Comparison of ENCODE assay signal across 26 mouse cellular contexts in the genomic region with DNA sequence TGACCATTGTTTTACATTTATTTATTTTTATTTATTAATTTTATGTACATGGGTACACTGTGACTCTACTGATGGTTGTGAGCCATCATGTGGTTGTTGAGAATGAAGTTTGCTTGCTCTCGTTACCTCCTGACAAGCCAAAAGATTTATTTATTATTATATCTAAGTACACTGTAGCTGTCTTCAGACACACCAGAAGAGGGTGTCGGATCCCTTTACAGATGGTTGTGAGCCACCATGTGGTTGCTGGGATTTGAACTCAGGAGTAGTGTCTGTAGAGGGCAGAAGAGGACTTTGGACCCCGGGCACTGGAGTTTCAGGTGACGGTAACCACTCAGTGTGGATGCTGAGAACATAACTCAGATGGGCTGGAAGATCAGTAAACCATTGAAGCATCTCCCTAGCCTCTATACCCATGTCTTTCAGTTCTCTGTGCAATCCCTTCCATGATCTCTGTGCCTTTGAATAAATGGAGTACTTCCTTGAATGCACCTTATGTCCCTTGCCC.
"Had no signal": no experiment of that assay in that cellular context is flagged by ENCODE, and none has a peak within 500 bp of the region (broad histone marks: within the 10 kb centered on the region; RNA-seq: fewer than 3 reads in every experiment).

No protein-coding gene starts in this region.

- H3K9ac ChIP-seq: hindbrain, embryonic 12.5 days; hindbrain, embryonic 14.5 days; intestine, embryonic 15.5 days; limb, embryonic 12.5 days; liver, embryonic 13.5 days; liver, embryonic 15.5 days had no signal

- ATAC-seq: hindbrain, embryonic 16.5 days; inflammation-experienced regulatory T-cells, adult 6 months; intestine, embryonic 15.5 days; intestine, postnatal 0 days had no signal

- H3K4me3 ChIP-seq: gastrocnemius, adult 2 months; hindbrain, embryonic 10.5 days; hindbrain, embryonic 12.5 days; intestine, embryonic 15.5 days; left cerebral cortex, adult 2 months; limb, embryonic 10.5 days; limb, embryonic 12.5 days; liver, embryonic 13.5 days; liver, embryonic 15.5 days had no signal

- H3K4me2 ChIP-seq: heart, embryonic 11.5 days; hindbrain, embryonic 12.5 days; hindbrain, embryonic 14.5 days; intestine, embryonic 15.5 days; limb, embryonic 12.5 days; liver, embryonic 11.5 days; liver, embryonic 13.5 days; liver, embryonic 15.5 days had no signal

- H3K4me1 ChIP-seq: hindbrain, embryonic 10.5 days; hindbrain, embryonic 12.5 days; intestine, embryonic 15.5 days; limb, embryonic 10.5 days; limb, embryonic 12.5 days; liver, embryonic 13.5 days; liver, embryonic 15.5 days had no signal

- H3K36me3 ChIP-seq: hindbrain, embryonic 10.5 days; hindbrain, embryonic 12.5 days; intestine, embryonic 15.5 days; limb, embryonic 10.5 days; limb, embryonic 12.5 days; liver, embryonic 13.5 days; liver, embryonic 15.5 days had no signal

- DNase-seq: gastrocnemius, adult 2 months; gastrocnemius, postnatal 10 days; gastrocnemius, postnatal 25 days; heart, postnatal 10 days; heart, postnatal 4 days; kidney, adult 18-20 months; kidney, adult 8-10 months; kidney, postnatal 10 days; kidney, postnatal 25 days; kidney, postnatal 4 days; layer of hippocampus, adult 9-11 months; liver; liver, embryonic 13.5 days had no signal

- H3K9me3 ChIP-seq: hindbrain, embryonic 10.5 days; hindbrain, embryonic 12.5 days; intestine, embryonic 15.5 days; limb, embryonic 10.5 days; liver, embryonic 13.5 days; liver, embryonic 15.5 days had no signal

- H3K27ac ChIP-seq: gastrocnemius, adult 2 months; hindbrain, embryonic 10.5 days; hindbrain, embryonic 12.5 days; hindbrain, embryonic 14.5 days; intestine, embryonic 15.5 days; left cerebral cortex, adult 2 months; limb, embryonic 10.5 days; limb, embryonic 12.5 days; liver, embryonic 13.5 days; liver, embryonic 15.5 days had no signal

- H3K27me3 ChIP-seq: hindbrain, embryonic 12.5 days; intestine, embryonic 15.5 days; limb, embryonic 12.5 days; liver, embryonic 13.5 days; liver, embryonic 15.5 days had no signal
